Mouse (Mus musculus): ENCODE data around the gene Emilin1. TPM values are rescaled to one million over a fixed set of nuclear protein-coding genes. Genes with fewer than 3 reads are reported as not detected.

Gene Emilin1
- polyA plus RNA-seq (2014; fragmentation: Nextera tagmentation; extraction: Ambion mirVana), result 91.8 and 108 TPM in 2 replicates

DNA sequence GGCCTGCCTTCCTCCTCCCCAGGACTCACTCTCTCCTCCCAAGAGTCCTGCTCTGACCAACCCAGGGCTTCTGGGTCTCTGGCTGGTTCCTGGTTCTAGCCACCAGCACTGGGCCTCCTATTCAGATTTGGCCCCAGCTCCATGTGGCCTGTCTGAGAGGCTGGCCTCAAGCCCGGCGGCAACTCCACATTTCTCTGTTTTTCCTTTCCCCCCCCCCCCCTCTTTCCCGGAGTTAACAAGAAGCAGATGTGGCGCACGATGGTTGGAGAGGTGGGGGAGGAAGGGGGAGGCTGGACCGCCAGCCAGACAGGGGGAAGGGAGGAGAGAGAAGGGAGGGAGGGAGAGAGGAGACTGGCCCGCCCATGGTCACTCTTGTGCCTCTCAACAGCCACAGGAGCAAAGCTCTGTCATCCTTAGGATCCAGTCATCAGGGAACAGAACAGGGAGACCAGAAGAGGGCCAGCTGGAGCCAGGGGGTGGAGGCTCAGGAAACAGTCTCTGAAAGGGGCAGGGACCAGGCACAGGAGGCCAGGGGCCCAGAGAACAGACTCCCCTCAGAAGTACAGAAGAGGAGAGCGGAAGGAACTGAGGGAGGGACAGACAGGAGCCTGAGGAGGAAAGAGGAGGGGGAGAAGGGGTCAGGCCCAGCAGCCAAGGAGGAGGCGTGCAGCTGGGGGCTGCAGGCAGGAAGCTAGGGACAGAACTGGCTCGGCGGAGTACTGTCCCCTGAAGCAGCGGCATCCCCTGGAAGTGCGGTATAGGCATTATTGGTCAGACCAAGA is at the start of gene Emilin1:
Gene Emilin1 (plus strand): TSS at position 343 of the 782 bp plus-strand sequence.
- peak within 1 kb of the TSS; percentile 83 for H3K9ac ChIP-seq (ENCODE audit: low read length)
- peak; percentile 70 for ATAC-seq (ENCODE audit: insufficient number of reproducible peaks, insufficient read depth, low FRiP score, low read depth)
- peak within 1 kb of the TSS; percentile 73 for H3K4me2 ChIP-seq (ENCODE audit: low read length)
- H3K9me3 ChIP-seq (ENCODE audit: control insufficient read depth, low read length), result no peaks in the 10 kb centered on the region
- peaks cover 54 to 70% of the 10 kb centered on the region in 2 experiments for H3K4me1 ChIP-seq (ENCODE audit: control insufficient read depth in 2 of 2, insufficient read depth in 2 of 2, low read length in 2 of 2)
- 18% methylated on average over 12 of the region's 13 CpGs for WGBS
- H3K36me3 ChIP-seq (ENCODE audit: control insufficient read depth, insufficient read depth, low read length), result peaks cover 15% of the 10 kb centered on the region
- peak within 1 kb of the TSS; percentile 94 to 95 for H3K27ac ChIP-seq (replicated peaks in 1 of 2; ENCODE audit: control insufficient read depth in 1 of 2, insufficient read depth in 1 of 2, low read depth in 2 of 2, low read length in 2 of 2)
- H3K27me3 ChIP-seq (ENCODE audit: control insufficient read depth, insufficient read depth, low read length), result no peaks in the 10 kb centered on the region
- H3K4me3 ChIP-seq (ENCODE audit: control insufficient read depth in 1 of 2, insufficient read depth in 1 of 2, low read depth in 1 of 2, low read length in 2 of 2), result peak within 1 kb of the TSS; percentile 54 to 64

DNA sequence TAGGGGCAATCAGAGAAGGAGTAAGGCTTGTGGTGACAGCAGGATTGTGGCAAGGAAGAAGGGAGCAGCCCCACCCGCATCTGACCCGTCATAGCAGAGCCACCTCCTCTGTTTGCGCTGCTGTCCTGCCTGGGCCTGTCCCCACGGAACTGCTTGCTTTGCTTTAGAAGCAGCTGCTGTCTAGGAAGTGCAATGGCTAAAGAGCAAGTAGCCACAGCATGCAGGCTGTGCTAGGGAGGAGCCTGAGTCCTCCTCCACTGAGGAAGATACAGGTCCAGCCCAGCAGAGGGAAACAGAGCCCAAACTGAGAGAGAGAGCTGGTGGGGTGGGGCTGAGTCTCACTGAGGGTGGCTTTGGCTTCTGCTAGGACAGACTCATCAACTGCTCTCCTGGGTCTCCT is 49.4 kb upstream of the Emilin1 start:
- no peaks in the 10 kb centered on the region for H3K27me3 ChIP-seq (ENCODE audit: control insufficient read depth, insufficient read depth, low read length)
- H3K36me3 ChIP-seq (ENCODE audit: control insufficient read depth, insufficient read depth, low read length), result no peaks in the 10 kb centered on the region
- no peak overlapping the region for H3K4me3 ChIP-seq (ENCODE audit: control insufficient read depth in 1 of 2, insufficient read depth in 1 of 2, low read depth in 1 of 2, low read length in 2 of 2)
- 41% methylated on average over 4 of the region's 4 CpGs for WGBS
- no peaks in the 10 kb centered on the region for H3K9me3 ChIP-seq (ENCODE audit: control insufficient read depth, low read length)
- no peak for ATAC-seq (ENCODE audit: insufficient number of reproducible peaks, insufficient read depth, low FRiP score, low read depth)
- H3K27ac ChIP-seq (replicated peaks in 1 of 2; ENCODE audit: control insufficient read depth in 1 of 2, insufficient read depth in 1 of 2, low read depth in 2 of 2, low read length in 2 of 2), result no peak overlapping the region
- H3K9ac ChIP-seq (ENCODE audit: low read length), result no peak overlapping the region
- H3K4me1 ChIP-seq (ENCODE audit: control insufficient read depth in 2 of 2, insufficient read depth in 2 of 2, low read length in 2 of 2), result peaks cover 0 to 8% of the 10 kb centered on the region in 2 experiments; a peak in 2 of 4 replicates
- no peak overlapping the region for H3K4me2 ChIP-seq (ENCODE audit: low read length)

DNA sequence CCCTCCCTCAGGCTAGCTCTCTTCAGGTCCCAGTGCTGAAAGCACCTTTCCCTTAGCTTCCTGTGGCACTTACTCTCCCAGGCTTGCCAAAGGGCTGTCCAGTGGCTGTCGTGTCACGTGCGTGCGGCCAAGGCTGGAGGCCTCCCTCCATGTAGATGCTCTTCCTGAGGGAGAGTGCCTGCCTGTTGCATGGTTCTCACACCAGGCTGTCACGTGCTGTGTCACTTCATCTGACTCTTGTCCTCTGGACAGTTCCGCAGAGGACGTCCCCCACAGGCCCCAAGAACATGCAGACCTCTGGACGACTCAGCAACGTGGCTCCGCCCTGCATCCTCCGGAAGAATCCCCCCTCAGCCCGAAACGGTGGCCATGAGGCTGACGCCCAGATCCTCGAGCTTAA is 48.9 kb upstream of the Emilin1 start:
- no peak for ATAC-seq (ENCODE audit: insufficient number of reproducible peaks, insufficient read depth, low FRiP score, low read depth)
- Histone ChIP-seq H3K4me3 (ENCODE audit: control insufficient read depth in 1 of 2, insufficient read depth in 1 of 2, low read depth in 1 of 2, low read length in 2 of 2) (no peak overlapping the region), H3K27ac (replicated peaks in 1 of 2; ENCODE audit: control insufficient read depth in 1 of 2, insufficient read depth in 1 of 2, low read depth in 2 of 2, low read length in 2 of 2) (no peak overlapping the region), H3K4me1 (ENCODE audit: control insufficient read depth in 2 of 2, insufficient read depth in 2 of 2, low read length in 2 of 2) (peaks cover 0 to 11% of the 10 kb centered on the region in 2 experiments; a peak in 2 of 4 replicates), H3K4me2 (ENCODE audit: low read length) (no peak overlapping the region), H3K27me3 (ENCODE audit: control insufficient read depth, insufficient read depth, low read length) (no peaks in the 10 kb centered on the region), H3K36me3 (ENCODE audit: control insufficient read depth, insufficient read depth, low read length) (no peaks in the 10 kb centered on the region), H3K9ac (ENCODE audit: low read length) (no peak overlapping the region), H3K9me3 (ENCODE audit: control insufficient read depth, low read length) (no peaks in the 10 kb centered on the region)
- WGBS, result 28% methylated on average over 15 of the region's 15 CpGs

DNA sequence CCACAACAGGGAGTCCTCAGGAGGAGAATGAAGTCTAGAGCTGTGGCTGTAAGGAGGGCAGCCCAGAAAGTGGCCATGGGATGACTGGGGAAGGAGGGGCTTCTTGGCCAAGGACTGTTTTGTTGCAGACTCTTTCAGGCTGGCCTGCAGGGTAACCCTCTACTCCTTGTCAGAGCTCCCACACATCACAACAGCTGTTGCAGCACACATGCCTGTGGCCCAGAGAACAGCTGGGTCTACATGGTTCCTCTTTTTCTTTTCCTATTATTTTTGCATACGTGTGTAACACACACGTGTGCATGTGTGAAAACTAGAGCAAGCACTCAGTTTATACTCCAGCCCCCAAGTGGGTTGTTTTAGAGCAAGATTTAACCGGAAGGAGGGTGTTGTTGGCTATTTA is 46.3 kb upstream of the Emilin1 start:
- WGBS, result 81% methylated on average over 3 of the region's 3 CpGs
- ATAC-seq (ENCODE audit: insufficient number of reproducible peaks, insufficient read depth, low FRiP score, low read depth), result no peak
- Histone ChIP-seq H3K27me3 (ENCODE audit: control insufficient read depth, insufficient read depth, low read length) (no peaks in the 10 kb centered on the region), H3K4me3 (ENCODE audit: control insufficient read depth in 1 of 2, insufficient read depth in 1 of 2, low read depth in 1 of 2, low read length in 2 of 2) (no peak overlapping the region), H3K9ac (ENCODE audit: low read length) (no peak overlapping the region), H3K27ac (replicated peaks in 1 of 2; ENCODE audit: control insufficient read depth in 1 of 2, insufficient read depth in 1 of 2, low read depth in 2 of 2, low read length in 2 of 2) (no peak overlapping the region), H3K4me2 (ENCODE audit: low read length) (no peak overlapping the region), H3K4me1 (ENCODE audit: control insufficient read depth in 2 of 2, insufficient read depth in 2 of 2, low read length in 2 of 2) (peaks cover 15 to 16% of the 10 kb centered on the region in 2 experiments), H3K36me3 (ENCODE audit: control insufficient read depth, insufficient read depth, low read length) (peaks cover 11% of the 10 kb centered on the region), H3K9me3 (ENCODE audit: control insufficient read depth, low read length) (no peaks in the 10 kb centered on the region)

DNA sequence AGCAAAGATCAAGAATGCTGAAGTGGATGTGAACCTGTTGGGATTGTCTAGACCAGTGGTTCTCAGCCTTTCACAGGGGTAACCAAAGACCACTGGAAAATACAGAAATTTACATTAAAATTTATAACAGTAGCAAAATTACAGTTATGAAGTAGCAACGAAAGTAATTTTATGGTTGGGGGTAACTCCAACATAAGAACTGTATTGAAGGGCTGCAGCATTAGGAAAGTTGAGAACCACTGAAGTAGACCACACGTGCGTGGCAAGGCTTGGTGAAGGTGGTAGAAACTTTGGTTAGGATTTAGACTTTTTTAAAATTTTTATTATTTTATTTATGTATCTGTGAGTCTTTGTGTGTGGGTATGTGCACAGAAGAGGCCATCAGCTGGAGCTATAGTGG is 45.5 kb upstream of the Emilin1 start, which contains the start of gene Tmem214:
Gene Tmem214 (plus strand): TSS at position 301 of the 400 bp plus-strand sequence.
- WGBS, result 94% methylated on average over 3 of the region's 3 CpGs
- Histone ChIP-seq H3K27me3 (ENCODE audit: control insufficient read depth, insufficient read depth, low read length) (no peaks in the 10 kb centered on the region), H3K4me1 (ENCODE audit: control insufficient read depth in 2 of 2, insufficient read depth in 2 of 2, low read length in 2 of 2) (peaks cover 15 to 16% of the 10 kb centered on the region in 2 experiments), H3K27ac (replicated peaks in 1 of 2; ENCODE audit: control insufficient read depth in 1 of 2, insufficient read depth in 1 of 2, low read depth in 2 of 2, low read length in 2 of 2) (no peak within 1 kb of the TSS), H3K36me3 (ENCODE audit: control insufficient read depth, insufficient read depth, low read length) (peaks cover 20% of the 10 kb centered on the region), H3K9me3 (ENCODE audit: control insufficient read depth, low read length) (no peaks in the 10 kb centered on the region), H3K4me3 (ENCODE audit: control insufficient read depth in 1 of 2, insufficient read depth in 1 of 2, low read depth in 1 of 2, low read length in 2 of 2) (no peak within 1 kb of the TSS), H3K9ac (ENCODE audit: low read length) (no peak within 1 kb of the TSS), H3K4me2 (ENCODE audit: low read length) (no peak within 1 kb of the TSS)
- ATAC-seq (ENCODE audit: insufficient number of reproducible peaks, insufficient read depth, low FRiP score, low read depth), result no peak

DNA sequence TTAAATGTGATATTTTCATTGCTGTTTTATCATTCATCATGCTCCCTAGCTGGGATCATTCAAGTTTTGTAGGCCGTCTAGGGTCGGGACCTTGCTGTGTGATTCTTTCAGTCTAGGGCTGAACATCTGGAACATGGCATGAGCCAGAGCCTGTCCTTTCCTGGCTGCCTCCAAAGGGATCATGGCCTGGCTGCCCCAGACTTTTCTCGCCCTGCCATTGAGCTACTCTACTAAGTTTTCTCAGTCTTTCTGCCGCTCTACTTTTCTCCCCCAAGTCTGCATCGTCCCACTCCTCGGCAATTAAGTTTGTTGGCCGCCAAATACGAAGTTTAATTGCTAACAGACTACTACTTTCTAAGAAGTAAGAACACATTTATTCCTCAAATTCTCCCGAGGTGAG is 44.2 kb upstream of the Emilin1 start:
- Histone ChIP-seq H3K9ac (ENCODE audit: low read length) (peak overlapping the region; percentile 94), H3K4me2 (ENCODE audit: low read length) (peak overlapping the region; percentile 82), H3K9me3 (ENCODE audit: control insufficient read depth, low read length) (no peaks in the 10 kb centered on the region), H3K27me3 (ENCODE audit: control insufficient read depth, insufficient read depth, low read length) (no peaks in the 10 kb centered on the region), H3K36me3 (ENCODE audit: control insufficient read depth, insufficient read depth, low read length) (peaks cover 32% of the 10 kb centered on the region), H3K4me3 (ENCODE audit: control insufficient read depth in 1 of 2, insufficient read depth in 1 of 2, low read depth in 1 of 2, low read length in 2 of 2) (peak overlapping the region; percentile 82 to 90), H3K4me1 (ENCODE audit: control insufficient read depth in 2 of 2, insufficient read depth in 2 of 2, low read length in 2 of 2) (peaks cover 13 to 16% of the 10 kb centered on the region in 2 experiments), H3K27ac (replicated peaks in 1 of 2; ENCODE audit: control insufficient read depth in 1 of 2, insufficient read depth in 1 of 2, low read depth in 2 of 2, low read length in 2 of 2) (peak overlapping the region in 1 of 2 experiments; percentile 26; a peak in 1 of 4 replicates)
- WGBS, result 22% methylated on average over 9 of the region's 9 CpGs
- ATAC-seq (ENCODE audit: insufficient number of reproducible peaks, insufficient read depth, low FRiP score, low read depth), result no peak

DNA sequence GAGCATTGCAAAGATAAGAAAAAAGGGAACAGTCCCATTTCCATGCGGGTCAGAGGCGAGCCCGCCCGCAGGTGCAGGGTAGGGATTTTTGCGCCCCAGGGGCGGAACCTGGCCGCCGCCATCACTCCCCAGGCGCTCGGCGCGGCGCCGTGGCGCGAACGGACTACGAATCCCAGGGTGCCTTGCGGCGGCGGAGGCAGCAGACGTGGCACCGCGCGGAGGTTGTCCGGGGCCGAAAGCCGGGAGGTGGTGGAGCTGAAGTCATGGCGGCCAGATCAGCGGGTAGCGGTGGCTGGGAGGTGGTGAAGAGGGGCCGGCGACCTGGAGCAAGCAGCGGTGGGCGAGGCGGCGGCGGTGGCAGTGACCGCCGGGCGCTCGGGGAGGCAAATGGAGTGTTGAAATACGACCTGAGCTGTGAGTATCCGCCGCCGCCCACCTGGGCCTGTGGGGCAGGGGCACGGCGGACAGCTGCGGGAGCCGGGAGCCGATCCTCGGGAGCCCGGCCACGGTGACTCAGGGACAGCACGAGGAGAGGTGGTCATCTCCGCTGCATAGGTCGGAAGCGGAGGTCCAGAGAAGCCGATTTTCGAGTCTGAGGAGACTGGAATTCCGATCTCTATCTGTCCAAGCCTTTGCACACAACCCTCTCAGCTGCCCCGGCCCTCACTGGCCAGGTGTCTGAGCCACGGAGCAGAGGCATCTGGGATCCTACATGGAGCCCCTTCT is 43.6 kb upstream of the Emilin1 start:
- H3K36me3 ChIP-seq (ENCODE audit: control insufficient read depth, insufficient read depth, low read length), result peaks cover 38% of the 10 kb centered on the region
- no peaks in the 10 kb centered on the region for H3K9me3 ChIP-seq (ENCODE audit: control insufficient read depth, low read length)
- H3K9ac ChIP-seq (ENCODE audit: low read length), result peak overlapping the region; percentile 94
- peak overlapping the region; percentile 82 to 90 for H3K4me3 ChIP-seq (ENCODE audit: control insufficient read depth in 1 of 2, insufficient read depth in 1 of 2, low read depth in 1 of 2, low read length in 2 of 2)
- peak overlapping the region; percentile 46 to 65; a peak in 3 of 4 replicates for H3K27ac ChIP-seq (replicated peaks in 1 of 2; ENCODE audit: control insufficient read depth in 1 of 2, insufficient read depth in 1 of 2, low read depth in 2 of 2, low read length in 2 of 2)
- ATAC-seq (ENCODE audit: insufficient number of reproducible peaks, insufficient read depth, low FRiP score, low read depth), result peak; percentile 77
- no peaks in the 10 kb centered on the region for H3K27me3 ChIP-seq (ENCODE audit: control insufficient read depth, insufficient read depth, low read length)
- under 1% methylated on average over 62 of the region's 63 CpGs for WGBS
- peak overlapping the region; percentile 82 for H3K4me2 ChIP-seq (ENCODE audit: low read length)
- peaks cover 7 to 16% of the 10 kb centered on the region in 2 experiments for H3K4me1 ChIP-seq (ENCODE audit: control insufficient read depth in 2 of 2, insufficient read depth in 2 of 2, low read length in 2 of 2)
